Mouse (Mus musculus) NIH3T3 (cell line): ENCODE results near the gene Gm29609.

Source experiments
- DNase-seq: peaks from one replicate; pipeline ENCODE4 v3.0.0-alpha.2; 2012; ENCODE audit warnings: low read depth

The Gm29609 gene

DNA sequence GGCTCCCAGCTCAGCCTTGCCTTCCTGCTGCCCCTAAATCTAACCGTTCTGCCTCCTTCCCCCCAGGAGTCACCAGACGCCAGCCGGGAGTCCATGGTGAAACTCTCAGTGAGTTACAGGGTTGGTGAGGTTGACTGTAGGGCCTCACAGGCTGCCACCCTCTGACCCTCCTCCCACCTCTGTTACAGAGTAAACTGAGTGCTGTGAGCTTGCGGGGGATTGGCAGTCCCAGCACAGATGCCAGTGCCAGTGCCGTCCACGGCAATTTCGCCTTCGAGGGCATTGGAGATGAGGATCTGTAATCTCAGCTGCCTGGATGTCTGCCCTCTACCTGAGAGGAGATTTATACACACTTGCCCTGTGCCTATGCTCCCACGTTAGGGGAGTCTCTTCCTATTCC is 18.5 kb upstream of the Gm29609 start:
- DNase-seq, result no peak

- DNase-seq, result no peak
Measured at GRCm38 (mm10) chr5:31197072-31197471, 17.4 kb upstream of the Gm29609 start.

DNA sequence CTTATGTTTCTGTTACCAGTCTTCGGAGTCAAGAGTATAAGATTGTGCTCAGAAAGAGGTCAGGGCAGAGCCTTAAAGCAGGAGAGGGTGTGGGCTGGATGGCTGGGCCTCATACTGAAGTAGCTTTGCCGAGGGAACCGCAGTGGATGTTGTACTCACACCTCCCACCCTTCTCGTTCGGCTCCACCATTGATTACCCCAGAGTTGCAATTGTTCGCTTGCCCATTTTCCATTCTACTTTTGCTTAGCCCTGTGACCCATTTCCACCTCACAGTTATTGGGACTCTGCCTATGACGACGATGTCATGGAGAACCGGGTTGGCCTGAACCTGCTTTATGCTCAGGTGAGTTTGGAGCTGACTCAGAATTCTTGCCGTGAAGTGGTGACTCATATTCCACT is 16.5 kb upstream of the Gm29609 start:
- no peak for DNase-seq

GRCm38 (mm10) chr5:31195671-31196070 is 16.0 kb upstream of the Gm29609 start:
- no peak for DNase-seq

- DNase-seq, result no peak
Measured at GRCm38 (mm10) chr5:31194486-31195485, 15.1 kb upstream of the Gm29609 start.

DNA sequence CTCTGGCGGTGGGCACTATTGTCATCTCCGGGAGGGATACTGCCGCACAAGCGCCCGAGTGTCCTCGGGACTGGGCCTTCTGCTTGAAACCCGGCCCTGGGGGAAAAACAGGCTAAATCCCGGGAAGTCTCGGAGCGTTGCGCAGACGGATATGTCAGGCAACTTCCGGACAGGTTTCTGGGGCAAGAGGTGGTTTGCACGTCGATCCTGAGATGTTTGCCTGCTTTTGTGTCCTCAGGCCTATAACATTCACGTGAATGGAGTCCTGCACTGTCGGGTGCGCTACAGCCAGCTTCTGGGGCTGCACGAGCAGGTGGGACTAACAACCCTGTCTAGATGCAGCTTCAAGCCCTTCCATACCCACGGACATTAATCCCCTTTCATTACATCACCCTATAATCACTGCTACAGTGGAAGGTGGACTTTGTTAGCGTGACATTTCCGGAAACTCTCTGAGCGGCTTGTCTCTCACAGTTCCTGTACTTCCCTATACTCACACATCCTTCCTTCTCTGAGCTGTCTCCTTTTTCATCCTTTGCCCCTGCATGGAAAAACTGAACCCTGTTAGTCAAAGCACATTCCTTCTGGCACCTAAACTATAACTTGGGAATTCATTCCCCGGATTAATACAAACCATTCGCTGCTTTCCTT is 14.0 kb upstream of the Gm29609 start:
- DNase-seq, result no peak

DNA sequence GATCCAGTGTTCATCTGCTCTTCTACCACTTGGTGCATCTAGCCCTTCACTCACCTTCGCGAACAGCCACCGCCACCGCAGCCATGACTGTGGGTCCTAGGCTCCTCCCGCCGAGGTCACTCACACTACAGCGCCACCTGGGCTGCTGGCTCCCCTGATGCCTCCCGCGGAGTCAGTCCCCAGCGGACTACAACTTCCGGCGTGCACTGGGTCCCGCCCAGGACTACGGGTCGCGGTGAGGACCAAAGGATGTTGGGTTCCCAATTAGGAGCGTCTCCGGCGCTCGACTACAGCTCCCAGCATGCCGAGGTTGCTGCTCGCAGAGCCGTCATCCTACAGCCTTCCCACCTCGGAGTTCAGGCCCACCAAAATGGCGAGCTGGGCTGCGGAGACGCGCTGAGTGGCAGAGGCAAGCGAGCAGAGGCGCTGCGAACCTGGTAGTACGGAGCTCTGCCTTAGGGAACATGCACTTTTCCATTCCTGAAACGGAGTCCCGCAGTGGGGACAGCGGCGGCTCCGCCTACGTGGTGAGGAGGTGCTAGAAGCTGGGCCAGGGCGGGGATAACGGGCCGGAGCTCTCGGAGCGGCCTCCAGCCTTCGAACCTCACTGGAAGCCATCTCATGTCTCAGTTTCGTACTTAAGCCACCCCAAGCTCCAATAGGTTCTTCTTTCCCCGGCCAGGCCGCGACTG is 13.4 kb upstream of the Gm29609 start, which contains the start of the genes Snx17 and Eif2b4:
Gene Snx17, plus strand, starts transcription at position 289 of the 692 bp plus-strand sequence.
Gene Eif2b4, minus strand, starts transcription at position 492 of the 692 bp plus-strand sequence.
- peak; percentile 98 for DNase-seq

- DNase-seq, result no peak
Measured at GRCm38 (mm10) chr5:31192045-31192938, 12.6 kb upstream of the Gm29609 start.

DNA sequence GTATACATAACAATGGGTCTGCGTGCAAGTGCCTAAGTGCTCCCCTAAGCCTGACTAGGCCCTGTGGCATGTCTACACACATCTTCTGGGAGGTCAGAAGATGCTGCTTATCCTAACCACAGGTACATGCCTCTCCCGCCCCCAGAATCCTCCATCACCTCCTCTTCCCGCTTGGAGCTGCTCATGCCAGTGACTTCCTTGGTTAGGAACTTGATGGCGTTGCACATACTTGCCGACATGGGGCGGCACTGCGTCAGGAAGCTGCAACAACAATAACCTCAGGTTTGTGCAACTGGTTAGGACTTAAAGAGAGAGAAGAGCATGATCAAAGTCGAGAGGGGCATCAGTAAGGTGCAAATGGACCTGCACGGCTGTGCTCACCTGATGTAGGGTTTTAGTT is 10.5 kb upstream of the Gm29609 start:
- no peak for DNase-seq

GRCm38 (mm10) chr5:31188223-31188840 is 8.6 kb upstream of the Gm29609 start:
- DNase-seq, result peak; percentile 40

DNA sequence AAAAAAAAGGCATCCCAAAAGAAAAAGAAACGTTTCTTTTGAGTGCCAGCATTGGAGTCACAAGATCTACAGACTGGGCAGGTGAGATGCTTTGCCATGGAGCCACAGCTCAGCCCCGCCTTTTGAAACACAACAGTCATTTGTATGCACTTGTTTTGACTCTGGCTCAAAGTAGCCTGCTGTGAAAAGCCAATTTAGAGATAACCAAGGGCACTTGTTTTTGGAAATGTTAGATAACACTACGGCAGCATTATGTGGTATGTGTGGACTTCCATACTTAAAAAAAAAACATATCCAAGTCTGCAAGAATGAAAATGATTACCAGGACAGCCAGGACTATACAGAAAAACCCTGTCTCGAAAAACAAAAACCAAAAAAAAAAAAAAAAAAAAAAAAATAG is 4.0 kb upstream of the Gm29609 start:
- DNase-seq, result no peak

DNA sequence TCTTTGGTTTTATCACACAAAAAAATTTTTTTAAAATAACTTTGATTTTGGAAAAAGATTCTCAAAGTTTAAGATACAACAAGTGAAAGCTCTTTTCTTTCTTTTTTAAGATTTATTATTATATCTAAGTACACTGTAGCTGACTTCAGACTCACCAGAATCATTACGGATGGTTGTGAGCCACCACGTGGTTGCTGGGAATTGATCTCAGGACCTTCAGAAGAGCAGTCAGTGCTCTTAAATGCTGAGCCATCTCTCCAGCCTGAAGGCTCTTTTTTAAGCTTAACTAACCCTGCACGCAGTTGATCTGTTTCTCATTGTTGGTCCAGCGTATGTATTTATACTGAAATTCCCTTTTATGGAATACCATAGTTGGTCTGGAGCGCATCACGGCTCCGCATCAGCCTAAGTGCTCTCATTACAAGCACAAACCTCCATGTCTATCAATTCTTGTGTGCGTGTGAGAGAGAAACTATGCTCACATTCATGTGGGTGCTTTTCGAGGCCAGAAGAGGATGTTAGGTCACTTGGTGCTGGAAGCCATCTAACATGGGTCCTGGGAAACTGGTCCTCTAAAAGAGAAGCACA is 1.6 kb upstream of the Gm29609 start:
- no peak for DNase-seq

DNA sequence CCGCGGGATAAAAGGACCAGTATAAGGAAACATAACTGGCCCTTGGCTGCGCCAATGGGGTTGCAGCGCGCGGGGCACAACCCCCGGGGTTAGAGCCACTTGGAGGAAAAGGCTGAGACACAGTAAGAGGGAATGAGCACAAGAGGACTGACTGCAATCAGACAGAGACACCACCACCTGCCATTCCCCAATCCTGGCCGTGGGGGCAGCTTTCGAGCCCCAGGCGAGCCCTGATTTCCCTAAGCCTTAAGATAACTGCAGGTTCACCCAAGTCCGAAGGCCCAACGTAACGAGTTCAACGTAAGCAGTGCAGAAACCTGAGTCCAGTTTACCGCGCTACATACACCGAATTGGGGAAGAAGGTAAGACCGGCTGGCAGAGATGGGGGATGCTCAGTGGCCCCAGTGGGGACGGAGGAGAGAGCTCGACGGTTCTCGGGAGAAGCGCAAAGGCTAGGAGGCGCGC is 378 bp downstream of the Gm29609 start:
- peak; percentile 59 for DNase-seq

GRCm38 (mm10) chr5:31168630-31169029 is 11.1 kb downstream of the Gm29609 start:
- DNase-seq, result no peak

- DNase-seq, result no peak
Measured at GRCm38 (mm10) chr5:31164878-31165277, 14.8 kb downstream of the Gm29609 start.

DNA sequence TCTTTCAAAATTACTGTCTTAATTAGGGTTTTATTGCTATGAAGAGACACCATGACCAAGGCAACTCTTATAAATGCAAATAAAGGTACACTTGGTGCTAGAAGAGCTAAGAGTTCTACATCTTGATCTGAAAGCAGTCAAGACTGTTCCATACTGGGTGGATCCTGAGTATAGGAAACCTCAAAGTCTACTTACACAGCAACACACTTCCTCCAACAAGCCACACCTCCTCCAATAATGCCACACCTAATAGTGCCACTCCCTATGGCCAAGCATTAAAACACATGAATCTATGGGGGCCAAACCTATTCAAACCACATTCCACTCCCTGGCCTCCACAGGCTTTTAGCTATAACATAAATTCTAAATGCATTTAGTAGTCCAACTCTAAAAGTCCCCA is 17.2 kb downstream of the Gm29609 start:
- DNase-seq, result no peak

- peak; percentile 85 for DNase-seq
Measured at GRCm38 (mm10) chr5:31154152-31154553, 25.6 kb downstream of the Gm29609 start, which contains the start of gene Mpv17. Gene Mpv17 (minus strand): TSS chr5:31154251.

- DNase-seq, result no peak
Measured at GRCm38 (mm10) chr5:31153516-31154151, 26.1 kb downstream of the Gm29609 start.

DNA sequence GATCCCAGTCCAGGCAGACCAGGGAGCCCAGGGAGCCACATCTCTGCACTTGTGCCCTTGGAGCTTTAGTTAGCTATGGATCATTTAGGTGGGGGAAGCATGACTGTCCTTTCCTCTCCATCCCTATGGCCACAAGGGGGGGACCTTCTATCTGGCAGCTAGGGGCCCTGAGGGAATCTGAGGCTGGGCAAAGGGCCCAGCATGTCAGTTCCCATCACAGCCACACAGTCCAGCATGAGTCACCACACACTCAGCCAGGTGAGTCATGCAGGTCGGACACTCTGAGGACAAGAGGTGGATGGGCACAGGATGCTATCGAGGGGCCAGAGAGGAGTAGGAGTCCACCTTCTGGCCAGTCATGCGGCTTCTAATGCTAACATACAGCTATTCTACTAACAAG is 28.0 kb downstream of the Gm29609 start:
- peak; percentile 96 for DNase-seq

DNA sequence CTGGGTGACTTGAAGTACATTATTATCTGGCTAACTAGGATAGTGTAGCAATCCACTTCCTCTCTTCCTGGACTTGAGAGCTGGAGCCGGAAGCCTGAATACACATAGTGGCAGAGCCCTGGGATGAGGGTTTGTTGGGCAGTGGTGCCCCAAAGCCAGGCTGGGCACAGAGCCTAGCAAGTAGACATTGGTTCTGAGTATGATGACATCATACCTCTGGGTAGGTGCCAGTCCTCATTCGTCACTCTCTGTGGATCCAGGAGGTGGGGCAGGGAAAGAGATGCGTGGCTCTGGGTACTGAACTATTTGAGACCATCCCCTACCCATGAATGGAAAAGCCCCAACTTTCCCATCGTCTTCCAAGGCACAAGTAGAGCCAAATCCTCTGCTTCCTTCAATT is 29.9 kb downstream of the Gm29609 start:
- DNase-seq, result peak; percentile 75
